Mouse (Mus musculus) limb, embryonic 14.5 days (tissue): ENCODE results near the gene Sult5a1. TPM values are rescaled to one million over a fixed set of nuclear protein-coding genes. Genes with fewer than 3 reads are reported as not detected.
"Not testable (repeated sequence)": the region's sequence is repeated elsewhere in the genome, so short reads cannot be mapped to it uniquely, and the experiment has no call there.

Experiments
- ATAC-seq: fragments of 200-750 bp; cut with Nextera tagmentation; 2 replicates; pipeline ENCODE4 v1.8.0; 2017; ENCODE audit warnings: low read depth, moderate number of reproducible peaks, moderate TSS enrichment; ENCODE audit not compliant: low FRiP score
- DNase-seq: peaks from one replicate; pipeline ENCODE4 v3.0.0-alpha.2; 2015; ENCODE audit warnings: low spot score
- H3K27ac ChIP-seq: fragments of 300-500 bp; sonication (generic); replicated peaks from 2 replicates; pipeline ENCODE4 v1.5.1; 2014; ENCODE audit warnings: low read depth, mild to moderate bottlenecking, low read length, moderate library complexity, mixed read lengths
- H3K27me3 ChIP-seq: fragments of 300-500 bp; sonication (generic); 2 replicates; pipeline ENCODE4 v1.6.1; 2014; ENCODE audit warnings: low read length, mixed read lengths; ENCODE audit not compliant: control insufficient read depth, insufficient read depth
- H3K36me3 ChIP-seq: fragments of 300-500 bp; sonication (generic); 2 replicates; pipeline ENCODE4 v1.6.1; 2014; ENCODE audit warnings: mild to moderate bottlenecking, low read length, moderate library complexity, mixed read lengths; ENCODE audit not compliant: control insufficient read depth, insufficient read depth
- H3K4me1 ChIP-seq: fragments of 300-500 bp; sonication (generic); 2 replicates; pipeline ENCODE4 v1.6.1; 2014; ENCODE audit warnings: antibody characterized with exemption, low read length, mixed read lengths; ENCODE audit not compliant: control insufficient read depth, insufficient read depth
- H3K4me2 ChIP-seq: fragments of 300-500 bp; sonication (generic); replicated peaks from 2 replicates; pipeline ENCODE4 v1.6.1; 2014; ENCODE audit warnings: low read depth, mild to moderate bottlenecking, low read length, moderate library complexity; ENCODE audit not compliant: severe bottlenecking
- H3K4me3 ChIP-seq: fragments of 300-500 bp; sonication (generic); replicated peaks from 2 replicates; pipeline ENCODE4 v1.5.1; 2014; ENCODE audit warnings: low read length
- H3K9ac ChIP-seq: fragments of 300-500 bp; sonication (generic); 2 replicates; pipeline ENCODE4 v1.6.1; 2014; ENCODE audit warnings: mild to moderate bottlenecking, low read depth, low read length, moderate library complexity; ENCODE audit not compliant: severe bottlenecking
- H3K9me3 ChIP-seq: fragments of 300-500 bp; sonication (generic); 2 replicates; pipeline ENCODE4 v1.6.1; 2016; ENCODE audit warnings: low read length; ENCODE audit not compliant: control insufficient read depth
- POLR2A ChIP-seq: fragments of 200-500 bp; IDR thresholded peaks from 2 replicates; pipeline ENCODE4 v1.8.0; 2012; ENCODE audit warnings: inconsistent platforms, mild to moderate bottlenecking, moderate library complexity, borderline replicate concordance; ENCODE audit not compliant: insufficient read depth, insufficient read length; ENCODE audit errors: extremely low read depth
- WGBS: fragments of 180-500 bp; shearing (Covaris S2); extraction: QIAGEN DNeasy Blood & Tissue Kit; methylation state at CpG from one replicate; pipeline ENCODE4 v1.1.7; 2014; 5-methylcytosine and 5-hydroxymethylcytosine counted together
- polyA plus RNA-seq, 2 experiments: library from polyadenylated mRNA; depleted of rRNA in 1 of 2; stranded (reverse) in 1 of 2; unstranded in 1 of 2; fragments of >200 nt; fragmentation: Nextera tagmentation in 1 of 2; extraction: Ambion mirVana in 1 of 2; gene quantifications; 2 replicates each; pipeline versions ENCODE4 v1.2.1 to v1.2.3; 2012 to 2014

The Sult5a1 gene
- 43.7 and 50.4 TPM in 2 replicates for polyA plus RNA-seq (2012; rRNA removed)
- polyA plus RNA-seq (2014; fragmentation: Nextera tagmentation; extraction: Ambion mirVana) = 31.7 and 33.2 TPM in 2 replicates

DNA sequence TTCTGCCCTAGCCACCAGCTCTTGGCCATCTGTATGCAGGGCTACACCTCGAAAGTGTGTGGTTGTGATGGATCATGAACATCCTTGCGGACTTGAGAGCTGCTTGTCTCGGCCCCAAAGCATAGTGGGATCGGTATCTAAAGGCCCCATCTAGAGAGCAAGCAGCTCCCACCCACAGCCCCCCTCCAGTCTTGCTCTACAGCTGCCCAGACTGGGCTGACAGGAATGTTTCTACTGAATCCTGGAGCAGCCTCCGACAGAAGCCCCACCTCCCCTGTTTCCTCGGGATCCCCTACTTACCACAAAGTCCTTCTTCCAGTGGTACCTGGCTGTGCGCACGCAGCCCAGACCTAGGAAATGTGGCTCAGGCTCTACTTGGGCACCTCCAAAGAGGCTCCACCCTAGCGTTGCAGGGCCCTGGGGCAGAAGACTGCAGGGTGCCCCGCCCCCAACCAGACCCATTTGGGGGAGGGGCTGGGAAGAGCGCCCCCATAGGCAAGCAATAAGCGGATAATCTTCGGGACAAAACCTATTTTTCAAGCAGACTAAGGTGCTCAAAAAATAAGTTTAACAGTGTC lies at the start of gene Sult5a1:
Gene Sult5a1 (minus strand): TSS at position 428 of the 578 bp plus-strand sequence.
- no peak for TF ChIP-seq POLR2A
- H3K9me3 ChIP-seq = no peaks in the 10 kb centered on the region
- H3K4me2 ChIP-seq = peak within 1 kb of the TSS; percentile 38
- H3K9ac ChIP-seq = peak within 1 kb of the TSS; percentile 40
- 27% methylated on average over 13 of the region's 13 CpGs for WGBS
- no peaks in the 10 kb centered on the region for H3K27me3 ChIP-seq
- H3K27ac ChIP-seq = 0 out of 2 replicates have a peak within 1 kb of the TSS, but pooled peaks have one; percentile 19
- peak within 1 kb of the TSS; percentile 25 for H3K4me3 ChIP-seq
- ATAC-seq (peak; percentile 68), DNase-seq (peak; percentile 25)
- H3K4me1 ChIP-seq = peaks cover 13% of the 10 kb centered on the region
- H3K36me3 ChIP-seq = no peaks in the 10 kb centered on the region

DNA sequence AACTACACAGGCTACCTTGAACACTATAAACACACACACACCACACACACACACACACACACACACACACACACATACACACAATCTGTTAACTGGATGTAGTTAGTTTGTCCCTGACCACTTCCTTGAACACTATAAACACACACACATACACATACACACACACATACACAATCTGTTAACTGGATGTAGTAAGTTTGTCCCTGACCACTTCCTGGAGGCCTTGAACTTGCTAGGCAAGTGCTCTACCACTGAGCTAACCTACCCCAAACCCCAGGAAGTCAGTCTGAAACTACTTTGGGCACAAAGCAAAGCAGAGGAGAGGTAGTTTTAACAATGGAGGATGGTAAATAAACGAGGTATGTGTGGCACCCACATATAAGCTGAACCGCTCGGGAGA lies 45.5 kb upstream of the Sult5a1 start:
- no peak for TF ChIP-seq POLR2A
- H3K9ac ChIP-seq = no peak overlapping the region

DNA sequence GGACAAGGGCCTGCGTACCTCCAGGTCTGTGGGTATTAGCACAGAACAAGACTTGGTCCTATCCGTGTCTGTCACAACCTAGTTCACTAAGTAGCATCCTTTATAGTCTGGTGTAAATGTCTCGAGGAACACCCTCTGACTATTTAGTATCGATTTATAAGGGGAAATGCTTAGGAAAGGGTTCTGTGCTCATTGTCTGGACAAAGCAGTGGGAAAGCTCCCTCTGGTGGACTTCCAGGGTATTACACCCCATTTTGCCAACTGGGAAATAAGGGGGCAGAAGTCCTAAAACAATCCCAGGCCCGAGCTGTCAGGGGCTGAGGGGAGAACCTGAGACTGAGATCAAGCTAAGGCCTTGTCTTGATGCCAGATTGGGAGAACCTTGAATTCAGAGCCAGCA lies 44.2 kb upstream of the Sult5a1 start:
- Histone ChIP-seq H3K9me3 (no peaks in the 10 kb centered on the region), H3K4me3 (no peak overlapping the region), H3K27me3 (no peaks in the 10 kb centered on the region), H3K4me2 (no peak overlapping the region), H3K9ac (0 out of 2 replicates have a peak overlapping the region, but pooled peaks have one; percentile 16), H3K27ac (no peak overlapping the region), H3K36me3 (peaks cover 20% of the 10 kb centered on the region), H3K4me1 (no peaks in the 10 kb centered on the region)
- no peak for TF ChIP-seq POLR2A
- peak; percentile 45 for ATAC-seq
- DNase-seq = peak; percentile 84
- WGBS = 18% methylated on average over 5 of the region's 5 CpGs

More for the DNA sequence above, 45.5 kb upstream of the Sult5a1 start:
- DNase-seq (no peak), ATAC-seq (no peak)
- no peaks in the 10 kb centered on the region for H3K4me1 ChIP-seq
- peaks cover 33% of the 10 kb centered on the region for H3K36me3 ChIP-seq
- H3K9me3 ChIP-seq = no peaks in the 10 kb centered on the region
- no peak overlapping the region for H3K4me3 ChIP-seq
- H3K4me2 ChIP-seq = no peak overlapping the region
- no peaks in the 10 kb centered on the region for H3K27me3 ChIP-seq
- WGBS = 85% methylated on average over 3 of the region's 3 CpGs
- no peak overlapping the region for H3K27ac ChIP-seq

- 74% methylated on average over 14 of the region's 14 CpGs for WGBS
- no peak overlapping the region for H3K4me2 ChIP-seq
- H3K4me3 ChIP-seq = no peak overlapping the region
- no peak overlapping the region for H3K27ac ChIP-seq
- TF ChIP-seq POLR2A = no peak
- H3K9me3 ChIP-seq = no peaks in the 10 kb centered on the region
- no peak overlapping the region for H3K9ac ChIP-seq
- no peaks in the 10 kb centered on the region for H3K4me1 ChIP-seq
- no peaks in the 10 kb centered on the region for H3K27me3 ChIP-seq
- peaks cover 1% of the 10 kb centered on the region; the same call in 1 of the 2 replicates for H3K36me3 ChIP-seq
- ATAC-seq (no peak), DNase-seq (no peak)
Observed at GRCm38 (mm10) chr8:123199864-123200263, 41.7 kb upstream of the Sult5a1 start.

DNA sequence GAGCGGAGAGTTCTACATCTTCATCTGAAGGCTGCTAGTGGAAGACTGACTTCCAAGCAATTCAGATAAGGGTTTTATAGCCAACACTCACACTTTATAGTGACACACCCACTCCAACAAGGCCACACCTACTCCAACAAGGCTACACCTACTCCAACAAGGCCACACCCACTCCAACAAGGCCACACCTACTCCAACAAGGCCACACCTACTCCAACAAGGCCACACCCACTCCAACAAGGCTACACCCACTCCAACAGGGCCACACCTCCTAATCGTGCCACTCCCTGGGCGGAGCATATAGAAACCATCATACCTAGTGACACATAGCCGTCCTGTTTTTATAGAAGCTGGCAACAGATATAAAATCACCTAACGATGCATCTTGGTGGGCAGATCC lies 38.9 kb upstream of the Sult5a1 start:
- not testable (repeated sequence) for H3K9ac ChIP-seq, H3K27me3 ChIP-seq, H3K4me1 ChIP-seq, DNase-seq, H3K4me3 ChIP-seq, H3K27ac ChIP-seq, H3K36me3 ChIP-seq, H3K4me2 ChIP-seq, H3K9me3 ChIP-seq, ATAC-seq
- 76% methylated on average over 5 of the region's 5 CpGs for WGBS
